Mouse (Mus musculus): ENCODE results near the gene Nle1.

Gene Nle1

GRCm38 (mm10) chr11:82869506-82870172, 38.6 kb downstream of the Nle1 start:
- no peak for DNase-seq (ENCODE audit: low spot score in 2 of 2)

DNA sequence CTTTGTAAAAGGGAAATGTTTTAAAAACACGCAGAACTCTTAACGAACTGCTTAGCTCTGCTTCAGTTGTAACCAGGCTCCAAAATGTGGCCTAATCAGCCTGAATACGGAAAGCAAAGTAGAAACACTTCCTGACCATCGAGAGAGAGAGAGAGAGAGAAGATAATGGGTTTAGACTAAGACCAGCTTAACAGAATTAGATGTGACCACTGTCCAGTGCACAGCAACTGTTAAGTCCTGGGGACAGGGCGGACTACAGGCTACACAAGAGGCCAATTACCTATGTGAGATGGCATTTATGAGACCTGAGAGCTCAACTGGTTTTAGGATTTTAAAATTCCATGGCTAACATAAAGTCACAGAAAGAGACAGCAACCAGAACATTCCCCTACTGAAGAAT, 40.3 kb downstream of the Nle1 start:
- no peak for DNase-seq (ENCODE audit: low spot score in 2 of 2)

DNA sequence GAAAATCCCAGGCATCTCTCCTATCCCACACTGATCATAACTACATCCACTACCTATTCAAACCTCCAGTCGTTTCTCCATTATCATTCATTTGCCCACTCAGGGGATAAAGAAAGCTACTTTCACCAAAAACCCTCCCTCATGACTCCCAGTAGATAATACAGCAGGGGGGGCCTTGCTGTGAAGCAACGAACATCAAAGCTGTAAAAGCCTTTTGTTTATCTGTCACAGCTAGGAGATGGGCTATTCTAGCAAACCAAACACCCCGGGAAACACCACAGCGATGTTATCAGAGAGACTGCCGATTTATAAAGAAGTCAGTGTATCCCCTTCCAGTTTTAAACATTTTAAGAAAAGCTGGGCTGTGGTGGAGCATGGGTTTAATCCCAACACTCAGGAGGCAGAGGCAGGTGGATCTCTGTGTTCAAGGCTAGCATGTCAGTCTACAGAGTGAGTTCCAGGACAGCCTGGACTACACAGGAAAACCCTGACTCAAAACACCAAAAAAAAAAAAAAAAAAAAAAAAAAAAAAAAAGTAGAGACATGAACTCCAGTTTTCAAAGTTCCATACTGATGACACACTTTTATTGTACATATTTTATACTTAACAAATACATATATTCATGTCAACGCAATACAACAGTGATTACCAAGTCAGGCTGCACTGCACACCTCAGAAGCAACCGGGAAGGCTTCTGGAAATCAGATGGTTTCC, 41.2 kb downstream of the Nle1 start:
- DNase-seq (ENCODE audit: low spot score in 2 of 2) = no peak

DNA sequence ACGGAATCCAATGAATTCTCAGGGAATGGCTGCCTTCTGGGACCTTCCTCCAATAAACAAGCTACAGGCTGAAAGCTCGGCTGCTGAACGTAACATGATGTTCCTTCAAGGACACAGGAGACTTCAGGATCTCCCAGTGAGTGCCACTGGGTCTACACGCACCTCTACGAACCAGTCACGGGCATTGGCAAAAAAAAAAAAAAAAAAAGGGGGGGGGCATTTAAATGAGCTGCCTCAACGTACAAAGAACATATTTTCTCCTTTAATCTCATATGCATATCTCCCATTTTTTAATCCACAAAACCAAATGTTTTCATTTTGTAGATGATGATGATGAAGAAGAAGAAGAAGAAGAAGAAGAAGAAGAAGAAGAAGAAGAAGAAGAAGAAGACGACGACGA, 42.3 kb downstream of the Nle1 start:
- DNase-seq (ENCODE audit: low spot score in 2 of 2) = no peak

DNA sequence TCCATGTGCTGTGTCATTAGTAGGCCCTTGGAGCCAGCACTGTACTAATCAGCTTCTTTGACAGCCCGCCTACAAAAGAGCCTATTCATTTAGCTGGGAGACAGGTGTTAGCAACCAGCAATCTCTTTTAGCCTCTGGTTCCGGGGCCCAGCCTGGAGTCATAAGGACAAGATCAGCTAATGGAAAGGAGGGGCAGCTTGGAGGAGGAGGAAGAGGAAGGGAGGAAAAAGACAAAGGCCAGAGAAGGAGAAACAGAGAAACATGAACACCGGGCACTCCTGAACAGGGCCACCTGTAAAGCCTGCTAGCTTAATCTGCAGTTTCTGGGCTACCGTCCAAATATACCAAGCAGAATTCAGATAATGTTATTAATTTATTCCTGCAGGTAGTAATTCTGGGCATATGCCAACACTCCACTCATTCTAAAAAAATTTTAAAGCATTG, 44.7 kb downstream of the Nle1 start:
- DNase-seq (ENCODE audit: low spot score in 2 of 2) = no peak

- DNase-seq (ENCODE audit: low spot score in 2 of 2) = no peak
Measured at GRCm38 (mm10) chr11:82863059-82863458, 45.2 kb downstream of the Nle1 start.

DNA sequence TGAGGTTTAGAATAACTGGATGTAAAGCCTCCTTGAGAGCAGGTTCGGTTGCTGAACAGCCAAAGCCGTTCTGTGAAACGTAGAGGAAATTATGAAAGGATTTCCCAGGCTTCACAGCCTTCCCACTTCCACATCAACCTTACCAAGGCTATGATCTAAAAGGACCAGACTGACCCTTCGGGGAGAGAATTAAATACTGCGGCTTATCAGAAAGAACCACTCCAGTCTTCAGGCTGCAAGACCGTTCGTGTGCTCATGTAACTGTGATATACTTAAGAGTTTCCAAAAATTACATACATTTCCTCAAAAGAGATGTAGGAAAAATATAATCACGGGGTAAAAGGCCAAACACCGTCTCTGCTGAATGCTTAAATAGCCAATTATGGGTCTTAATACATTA, 45.6 kb downstream of the Nle1 start:
- no peak for DNase-seq (ENCODE audit: low spot score in 2 of 2)

GRCm38 (mm10) chr11:82861558-82861957, 46.7 kb downstream of the Nle1 start:
- no peak for DNase-seq (ENCODE audit: low spot score in 2 of 2)

GRCm38 (mm10) chr11:82860759-82861158, 47.5 kb downstream of the Nle1 start:
- no peak for DNase-seq (ENCODE audit: low spot score in 2 of 2)

DNA sequence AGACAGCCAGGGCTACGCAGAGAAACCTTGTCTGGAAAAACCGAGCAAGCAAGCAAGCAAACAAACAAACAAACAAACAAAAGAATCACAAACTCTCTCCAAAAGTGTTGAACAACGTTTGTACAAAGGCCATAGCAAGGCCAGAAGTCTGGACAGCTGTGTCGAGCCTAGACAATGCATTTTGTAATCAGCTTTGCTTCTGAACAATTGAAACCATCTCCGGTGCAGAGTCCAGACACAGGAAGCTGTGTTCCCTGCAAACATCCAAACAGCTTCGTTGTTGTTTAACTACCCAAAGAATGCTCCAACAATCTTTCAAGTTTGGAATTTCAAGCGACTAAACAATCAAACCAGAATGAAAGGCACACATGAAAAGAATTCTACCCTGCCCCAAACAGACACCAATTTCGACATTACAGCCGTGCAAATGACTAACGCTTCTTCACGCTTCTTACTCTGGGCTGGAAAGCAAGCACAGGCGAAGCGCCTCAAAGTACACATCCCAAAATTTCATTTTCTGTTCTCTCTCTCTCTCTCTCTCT, 50.8 kb downstream of the Nle1 start:
- DNase-seq (ENCODE audit: low spot score in 2 of 2) = no peak

DNA sequence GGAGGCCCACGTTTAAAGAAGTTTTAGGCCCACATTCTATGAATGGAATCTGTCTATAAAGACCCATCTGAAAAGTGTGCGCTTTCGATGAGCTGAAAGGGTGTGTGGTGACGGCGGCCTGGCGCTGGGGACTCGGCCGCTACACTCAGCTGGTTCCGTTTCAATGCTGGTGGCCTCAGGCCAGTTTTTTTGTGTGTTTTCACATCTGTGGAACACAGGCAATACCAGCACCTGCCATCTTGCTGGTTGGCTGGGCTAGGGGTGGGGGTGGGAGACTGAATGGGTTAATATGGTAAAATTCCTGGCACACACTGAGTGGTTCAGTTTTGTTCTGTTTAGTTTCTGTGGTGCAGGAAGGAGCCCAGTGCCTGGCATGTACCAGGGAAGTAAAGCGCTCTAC, 52.2 kb downstream of the Nle1 start:
- no peak for DNase-seq (ENCODE audit: low spot score in 2 of 2)

GRCm38 (mm10) chr11:82855327-82855973, 52.8 kb downstream of the Nle1 start:
- no peak for DNase-seq (ENCODE audit: low spot score in 2 of 2)

DNA sequence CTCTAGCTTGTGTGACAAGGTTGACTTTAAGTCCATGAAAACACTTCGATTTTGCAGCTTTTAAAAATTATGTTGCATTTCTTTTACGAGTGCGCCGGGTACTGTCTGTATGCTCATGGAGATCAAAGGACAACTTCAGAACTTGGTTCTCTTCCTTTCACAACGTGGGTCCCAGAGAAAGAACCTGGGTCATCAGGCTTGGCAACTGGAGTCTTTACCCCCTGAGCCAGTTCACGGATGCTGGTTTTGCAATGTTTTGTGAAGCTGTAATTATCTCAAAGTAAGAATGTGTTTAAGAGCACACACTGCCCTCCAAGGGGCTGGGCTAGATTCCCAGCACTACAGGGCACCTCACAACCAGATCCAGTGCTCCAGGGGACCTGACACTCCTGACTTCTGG, 54.1 kb downstream of the Nle1 start:
- DNase-seq (ENCODE audit: low spot score in 2 of 2) = no peak

GRCm38 (mm10) chr11:82852958-82853357, 55.3 kb downstream of the Nle1 start:
- no peak for DNase-seq (ENCODE audit: low spot score in 2 of 2)

- no peak for DNase-seq (ENCODE audit: low spot score in 2 of 2)
Measured at GRCm38 (mm10) chr11:82852540-82852939, 55.7 kb downstream of the Nle1 start.

- DNase-seq (ENCODE audit: low spot score in 2 of 2) = no peak
Measured at GRCm38 (mm10) chr11:82852115-82852514, 56.1 kb downstream of the Nle1 start.

Data from frontal cortex, postnatal 25 days (tissue).